Mouse (Mus musculus): ENCODE results near the gene Pcca.

DNA sequence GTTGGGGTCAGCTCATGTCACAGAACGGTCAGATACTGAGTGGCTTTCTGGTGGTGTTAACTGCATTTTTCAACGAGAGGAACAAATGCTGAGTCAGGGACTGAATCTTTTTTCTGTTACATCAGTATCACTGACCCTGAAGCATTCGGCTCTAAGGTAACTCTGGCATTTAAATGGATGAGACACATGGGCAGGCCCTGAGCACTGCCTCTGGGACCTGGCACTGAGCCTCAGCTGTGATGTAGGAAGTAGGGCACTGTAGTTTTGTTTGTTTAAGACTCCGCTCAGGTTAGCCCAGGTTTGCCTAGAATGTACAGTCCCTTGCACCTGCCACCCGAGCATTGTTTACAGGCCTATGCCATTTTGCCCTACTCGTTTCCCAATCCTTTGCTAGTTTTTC lies 335.7 kb downstream of the Pcca start:
- no peak for TF ChIP-seq CTCF (IDR thresholded peaks at IDR 0.05; ENCODE audit: control insufficient read depth, insufficient read depth, insufficient read length)
- no peak for TF ChIP-seq MAX (IDR thresholded peaks at IDR 0.05)
- no peak for TF ChIP-seq FOSL1 (IDR thresholded peaks at IDR 0.05; ENCODE audit: insufficient read depth, low read length, poor library complexity, severe bottlenecking)
- no peak for TF ChIP-seq USF1 (IDR thresholded peaks at IDR 0.05; ENCODE audit: low read depth)
- TF ChIP-seq CEBPB (IDR thresholded peaks at IDR 0.05; ENCODE audit: low read depth) = no peak

Data from C2C12 (cell line).